Mouse (Mus musculus): ENCODE results near the gene Tut4. TPM values are rescaled to one million over a fixed set of nuclear protein-coding genes. Genes with fewer than 3 reads are reported as not detected.

Tut4 gene
- 10 to 100 TPM; 29.3 to 38.3 TPM for total RNA-seq (2021)
- long read RNA-seq, experiment 1, partial matches to known transcripts = 3 of 6 reads
- long read RNA-seq, experiment 1, other reads (novel, unspliced or antisense) = 3 of 6 reads
- long read RNA-seq, experiment 2, partial matches to known transcripts = 2 of 3 reads
- long read RNA-seq, experiment 2, other reads (novel, unspliced or antisense) = 1 of 3 reads

DNA sequence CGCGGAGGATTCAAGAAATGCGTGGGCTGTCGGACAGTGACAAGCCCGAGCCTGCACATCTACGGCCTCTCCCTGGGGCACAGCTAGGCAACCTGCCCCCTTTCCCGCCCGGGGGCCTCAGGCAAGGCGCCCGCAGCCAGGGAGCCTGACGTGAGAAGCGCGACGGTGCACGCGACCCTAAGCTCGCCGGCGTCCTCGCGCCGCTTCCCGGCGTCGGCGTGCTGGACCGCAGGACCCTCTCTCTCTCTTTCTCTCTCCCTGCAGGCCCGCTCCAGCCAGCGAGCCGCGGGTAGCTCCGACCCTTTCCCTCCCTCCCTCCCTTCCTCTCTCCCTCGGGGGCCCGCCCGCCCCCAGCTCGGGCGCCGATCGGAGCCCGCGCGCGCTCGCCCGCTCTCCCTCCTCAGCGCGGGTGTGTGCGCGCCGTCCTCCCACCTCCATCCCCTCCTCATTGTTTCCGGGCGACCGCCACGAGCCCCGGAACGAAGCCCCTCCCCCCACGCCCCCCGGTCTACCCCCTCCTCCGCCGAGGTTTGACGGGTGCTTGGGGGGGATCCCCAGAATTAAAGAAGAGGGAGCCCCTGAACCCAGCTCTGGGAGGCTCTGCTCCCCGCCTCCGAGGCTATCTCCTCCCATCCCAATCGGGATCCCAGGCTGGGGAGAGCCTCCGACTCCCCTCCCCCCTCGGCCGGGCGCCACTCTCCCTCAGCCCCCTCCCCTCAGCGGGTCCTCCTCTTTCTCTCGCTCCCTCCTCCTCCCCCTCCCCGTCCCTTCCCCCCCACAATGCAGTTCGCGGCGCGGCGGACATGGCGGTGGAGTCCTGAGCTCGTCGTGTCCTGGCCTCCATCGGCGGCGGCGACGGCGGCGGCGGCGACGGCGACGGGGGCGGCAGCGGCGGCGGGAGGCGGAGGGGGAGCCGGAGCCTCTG, at the start of gene Tut4:
Tut4 (plus strand) TSS at position 196 of the 925 bp plus-strand sequence.
- DNase-seq (ENCODE audit: low spot score in 2 of 2) = peak; percentile 69 to 79

DNA sequence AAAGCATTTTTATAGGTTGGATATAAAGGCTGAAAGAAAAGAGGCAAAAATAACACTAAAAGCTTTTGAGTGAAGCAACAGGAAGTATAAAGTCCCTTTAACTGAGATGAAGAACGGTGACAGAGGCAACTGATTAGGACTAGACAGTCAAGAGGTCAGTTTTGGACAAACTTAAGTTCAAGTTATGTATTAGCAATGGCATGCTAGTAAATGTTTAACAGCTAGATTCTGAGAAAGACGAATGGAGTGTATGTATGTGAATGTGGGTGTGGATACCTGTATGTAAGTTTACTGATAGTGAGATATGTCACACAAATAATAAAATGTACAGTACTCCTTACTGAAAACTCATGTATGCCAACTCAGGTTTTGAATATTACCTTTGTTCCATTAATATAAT, 34.6 kb upstream of the Tut4 start:
- no peak for DNase-seq (ENCODE audit: low spot score in 2 of 2)

GRCm38 (mm10) chr4:108427719-108428340, 31.4 kb upstream of the Tut4 start:
- DNase-seq (ENCODE audit: low spot score in 2 of 2) = no peak

- DNase-seq (ENCODE audit: low spot score in 2 of 2) = no peak
These were observed 30.9 kb upstream of the Tut4 start for GRCm38 (mm10) chr4:108428341-108428721.

GRCm38 (mm10) chr4:108430656-108431560, 28.3 kb upstream of the Tut4 start:
- DNase-seq (ENCODE audit: low spot score in 2 of 2) = no peak

GRCm38 (mm10) chr4:108431561-108431936, 27.7 kb upstream of the Tut4 start:
- no peak for DNase-seq (ENCODE audit: low spot score in 2 of 2)

GRCm38 (mm10) chr4:108433341-108433740, 25.9 kb upstream of the Tut4 start:
- DNase-seq (ENCODE audit: low spot score in 2 of 2) = no peak

DNA sequence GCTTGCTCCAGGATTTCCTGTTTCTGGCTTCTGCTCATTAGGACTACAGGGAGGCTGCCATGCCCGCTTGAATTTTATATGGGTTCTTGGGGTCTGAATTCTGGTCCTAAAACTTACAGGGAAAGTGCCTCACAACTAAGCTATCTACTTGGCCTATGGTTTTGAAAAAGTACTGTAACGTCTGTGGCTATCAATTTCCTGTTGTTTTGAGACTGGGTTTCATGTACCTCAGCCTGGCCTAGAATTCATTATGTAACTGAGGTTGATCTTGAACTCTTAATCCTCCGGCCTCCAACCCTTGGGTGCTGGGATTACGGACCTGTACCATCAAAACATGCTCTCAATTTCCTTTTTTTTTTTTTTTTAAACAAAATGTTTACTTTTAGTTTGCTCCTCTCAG, 25.0 kb upstream of the Tut4 start:
- DNase-seq (ENCODE audit: low spot score in 2 of 2) = no peak

- DNase-seq (ENCODE audit: low spot score in 2 of 2) = no peak
These were observed 24.4 kb upstream of the Tut4 start for GRCm38 (mm10) chr4:108434781-108435180.

GRCm38 (mm10) chr4:108435646-108436045, 23.6 kb upstream of the Tut4 start:
- DNase-seq (ENCODE audit: low spot score in 2 of 2) = no peak

GRCm38 (mm10) chr4:108436225-108436624, 23.0 kb upstream of the Tut4 start:
- no peak for DNase-seq (ENCODE audit: low spot score in 2 of 2)

GRCm38 (mm10) chr4:108438082-108438840, 21.0 kb upstream of the Tut4 start:
- DNase-seq (ENCODE audit: low spot score in 2 of 2) = no peak

DNA sequence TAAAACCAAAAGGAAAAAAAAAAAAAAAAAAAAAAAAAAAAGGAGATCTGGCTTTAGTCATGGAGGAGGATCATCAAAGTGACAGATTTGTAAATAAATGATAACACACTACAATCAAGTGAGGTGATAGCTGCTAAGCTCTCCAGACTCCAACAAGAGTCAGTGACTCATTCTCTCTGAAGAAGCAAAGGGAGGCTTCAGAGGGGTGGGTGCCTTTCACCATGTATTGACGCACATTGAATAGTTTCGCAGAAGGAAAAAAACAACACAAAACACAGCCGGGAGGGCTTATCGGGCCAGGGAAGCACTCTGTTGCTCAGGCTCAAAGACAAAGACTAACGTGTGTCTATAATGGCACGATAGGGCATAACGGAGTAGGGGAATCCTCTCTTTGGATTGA, 11.1 kb upstream of the Tut4 start:
- DNase-seq (ENCODE audit: low spot score in 2 of 2) = no peak

DNA sequence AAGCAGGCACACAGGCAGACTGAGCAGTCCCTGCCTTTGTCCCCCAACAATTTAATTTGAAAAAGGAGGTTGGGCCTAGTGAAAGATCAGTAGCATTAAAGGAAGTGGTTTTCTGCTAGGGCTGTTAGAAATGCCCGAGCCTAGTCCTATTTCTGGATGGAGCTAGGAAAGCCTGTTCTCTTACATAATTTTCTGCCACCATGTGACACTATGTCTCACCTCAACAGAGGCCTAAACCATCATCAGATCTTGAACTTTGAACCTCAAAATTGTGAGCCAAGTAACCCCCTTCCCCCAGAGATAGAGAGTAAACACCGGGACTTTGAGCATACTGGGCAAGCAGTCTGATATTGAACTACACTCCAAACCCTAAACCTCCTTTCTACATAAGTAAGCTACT, 3.2 kb upstream of the Tut4 start:
- no peak for DNase-seq (ENCODE audit: low spot score in 2 of 2)

GRCm38 (mm10) chr4:108458201-108458741, 955 bp upstream of the Tut4 start:
- peak in 1 of 2 experiments; percentile 1 for DNase-seq (ENCODE audit: low spot score in 2 of 2)

- DNase-seq (ENCODE audit: low spot score in 2 of 2) = peak; percentile 39 to 54
These were observed 1.1 kb downstream of the Tut4 start for GRCm38 (mm10) chr4:108460156-108460923.

DNA sequence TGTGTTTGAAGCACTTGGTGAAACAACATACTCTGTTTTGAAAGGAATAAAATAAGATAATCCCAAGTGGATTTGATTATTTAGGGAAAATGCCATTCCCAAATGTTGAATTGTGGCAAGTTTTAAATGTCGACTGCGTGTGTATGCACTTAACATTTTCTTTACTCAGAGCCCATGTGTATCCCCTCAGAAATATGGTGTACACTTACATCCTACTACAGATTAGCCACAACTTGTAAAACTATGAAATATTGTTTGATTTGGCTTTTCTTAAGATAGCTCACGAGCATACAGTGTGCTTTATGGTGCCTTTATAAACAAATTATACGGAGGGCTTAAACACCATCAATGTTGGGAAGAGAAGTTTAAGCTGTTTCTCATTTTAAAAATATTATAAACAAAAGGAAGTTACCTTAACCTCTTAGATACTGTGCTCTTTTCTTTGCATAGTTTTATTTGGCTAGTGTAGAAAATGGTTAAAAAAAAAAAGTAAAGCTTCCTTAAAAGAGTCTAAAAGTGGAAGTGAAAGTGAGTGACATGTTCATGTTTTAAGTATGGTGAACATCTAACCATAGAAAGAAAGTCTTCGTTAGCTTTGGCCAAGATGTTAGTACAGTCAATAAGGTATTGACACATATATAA, 2.2 kb downstream of the Tut4 start:
- DNase-seq (ENCODE audit: low spot score in 2 of 2) = no peak

GRCm38 (mm10) chr4:108473586-108473985, 14.4 kb downstream of the Tut4 start:
- no peak for DNase-seq (ENCODE audit: low spot score in 2 of 2)

GRCm38 (mm10) chr4:108482776-108483175, 23.6 kb downstream of the Tut4 start:
- no peak for DNase-seq (ENCODE audit: low spot score in 2 of 2)

Data from left cerebral cortex, adult 18-20 months (tissue).